Mouse (Mus musculus): ENCODE measurements around the gene Psmg3. TPM values are rescaled to one million over a fixed set of nuclear protein-coding genes. Genes with fewer than 3 reads are reported as not detected.

The Psmg3 gene
- total RNA-seq, 1 experiment from 2014 or later = 7.3 TPM

Other genes with a start within 250 kb of the Psmg3 start
- 6.3 and 7.2 TPM in 2 replicates for gene Micall2, start 90.5 kb downstream of the Psmg3 start, total RNA-seq (2017)
- 31.5 and 43.9 TPM in 2 replicates for gene Ints1, start 51.2 kb downstream of the Psmg3 start, total RNA-seq (2017)
- 45.8 and 52.7 TPM in 2 replicates for gene Mafk, start 35.4 kb downstream of the Psmg3 start, total RNA-seq (2017)
- gene Tmem184a, start 7.0 kb downstream of the Psmg3 start, total RNA-seq (2017) = 0.30 TPM in 1 of 2 replicates, not detected in the other
- gene Gm26938, start 478 bp downstream of the Psmg3 start, total RNA-seq (2017) = not detected in 2 replicates
- gene Elfn1, start 81.1 kb upstream of the Psmg3 start, total RNA-seq (2017) = not detected in 2 replicates

Data from hematopoietic stem cell, adult 5-6 weeks (primary cell).